11 mouse cellular contexts compared by ENCODE assay signal in genomic region chr15:80623171-80623837, GRCm38 (mm10). TPM values are rescaled to one million over a fixed set of nuclear protein-coding genes. Genes with fewer than 3 reads are reported as not detected.
A peak's percentile ranks its signal among the peaks of the same experiment; 100 is the strongest.
DNase-seq lines count a peak whose midpoint lies in the region; ATAC-seq and TF ChIP-seq lines count a peak whose summit lies in the region.
"Had no signal": no experiment of that assay in that cellular context is flagged by ENCODE, and none has a peak within 500 bp of the region (broad histone marks: within the 10 kb centered on the region; RNA-seq: fewer than 3 reads in every experiment).

No protein-coding gene starts in this region.

- 46% methylated on average over 8 of the region's 8 CpGs for WGBS in midbrain, postnatal 0 days
- 62% methylated on average over 8 of the region's 8 CpGs for WGBS in midbrain, embryonic 16.5 days
- 54% methylated on average over 8 of the region's 8 CpGs for WGBS in intestine, embryonic 16.5 days
- WGBS in stomach, embryonic 15.5 days = 42% methylated on average over 8 of the region's 8 CpGs

- H3K9ac ChIP-seq in midbrain, postnatal 0 days (replicated peaks; ENCODE audit: low read length, poor library complexity, severe bottlenecking) = no peak overlapping the region
- no peak overlapping the region for H3K9ac ChIP-seq in midbrain, embryonic 16.5 days (ENCODE audit: low read depth, low read length)
- no peak overlapping the region for H3K9ac ChIP-seq in intestine, embryonic 16.5 days (ENCODE audit: low read depth, low read length)
- no peak overlapping the region for H3K9ac ChIP-seq in stomach, embryonic 15.5 days
- H3K9ac ChIP-seq: lung, embryonic 15.5 days had no signal

- no peak for TF ChIP-seq CTCF in midbrain, postnatal 0 days (IDR thresholded peaks at IDR 0.05)

- no peak overlapping the region for H3K27ac ChIP-seq in midbrain, postnatal 0 days (ENCODE audit: low read depth, low read length)
- H3K27ac ChIP-seq in midbrain, embryonic 16.5 days (ENCODE audit: low read length) = no peak overlapping the region
- H3K27ac ChIP-seq in intestine, embryonic 16.5 days (ENCODE audit: low read length) = no peak overlapping the region
- H3K27ac ChIP-seq in stomach, embryonic 15.5 days = no peak overlapping the region
- H3K27ac ChIP-seq: lung, embryonic 15.5 days had no signal

- H3K27me3 ChIP-seq in midbrain, postnatal 0 days (ENCODE audit: insufficient read depth, low read length) = no peaks in the 10 kb centered on the region
- H3K27me3 ChIP-seq in midbrain, embryonic 16.5 days (ENCODE audit: control insufficient read depth, insufficient read depth, low read depth, low read length) = no peaks in the 10 kb centered on the region
- no peaks in the 10 kb centered on the region for H3K27me3 ChIP-seq in intestine, embryonic 16.5 days (replicated peaks; ENCODE audit: control insufficient read depth, insufficient read depth, low read length)
- no peaks in the 10 kb centered on the region for H3K27me3 ChIP-seq in stomach, embryonic 15.5 days (replicated peaks)

- no peaks in the 10 kb centered on the region for H3K9me3 ChIP-seq in midbrain, postnatal 0 days (ENCODE audit: low read length)
- H3K9me3 ChIP-seq in midbrain, embryonic 16.5 days (replicated peaks; ENCODE audit: control insufficient read depth, low read length, poor library complexity, severe bottlenecking) = no peaks in the 10 kb centered on the region
- H3K9me3 ChIP-seq in intestine, embryonic 16.5 days (ENCODE audit: control insufficient read depth, low read length) = no peaks in the 10 kb centered on the region
- no peaks in the 10 kb centered on the region for H3K9me3 ChIP-seq in stomach, embryonic 15.5 days
- H3K9me3 ChIP-seq: lung, embryonic 15.5 days had no signal

- H3K4me1 ChIP-seq in midbrain, postnatal 0 days (ENCODE audit: insufficient read depth, low read length) = no peaks in the 10 kb centered on the region; the same call in 1 of the 2 replicates
- H3K4me1 ChIP-seq in midbrain, embryonic 16.5 days (ENCODE audit: control insufficient read depth, insufficient read depth, low read length) = no peaks in the 10 kb centered on the region
- no peaks in the 10 kb centered on the region for H3K4me1 ChIP-seq in intestine, embryonic 16.5 days (ENCODE audit: control insufficient read depth, insufficient read depth, low read length)
- no peaks in the 10 kb centered on the region for H3K4me1 ChIP-seq in stomach, embryonic 15.5 days
- H3K4me1 ChIP-seq: lung, embryonic 15.5 days had no signal

- no peaks in the 10 kb centered on the region for H3K36me3 ChIP-seq in midbrain, postnatal 0 days (ENCODE audit: insufficient read depth, low read length)
- no peaks in the 10 kb centered on the region for H3K36me3 ChIP-seq in midbrain, embryonic 16.5 days (ENCODE audit: control insufficient read depth, insufficient read depth, low read length)
- H3K36me3 ChIP-seq in intestine, embryonic 16.5 days (ENCODE audit: control insufficient read depth, insufficient read depth, low read length) = no peaks in the 10 kb centered on the region
- no peaks in the 10 kb centered on the region for H3K36me3 ChIP-seq in stomach, embryonic 15.5 days
- H3K36me3 ChIP-seq: lung, embryonic 15.5 days had no signal

- H3K4me3 ChIP-seq in midbrain, postnatal 0 days (ENCODE audit: low read depth, low read length) = no peak overlapping the region
- no peak overlapping the region for H3K4me3 ChIP-seq in midbrain, embryonic 16.5 days (ENCODE audit: low read depth, low read length)
- H3K4me3 ChIP-seq in intestine, embryonic 16.5 days (ENCODE audit: low read length) = no peak overlapping the region
- no peak overlapping the region for H3K4me3 ChIP-seq in stomach, embryonic 15.5 days (replicated peaks)
- H3K4me3 ChIP-seq: lung, embryonic 15.5 days had no signal

- ATAC-seq in midbrain, postnatal 0 days (ENCODE audit: low FRiP score) = no peak
- ATAC-seq in midbrain, embryonic 16.5 days = no peak
- ATAC-seq in intestine, embryonic 16.5 days = peak; percentile 65; the same call in 1 of the 2 replicates
- peak; percentile 84; the same call in 1 of the 2 replicates for ATAC-seq in stomach, embryonic 15.5 days (ENCODE audit: insufficient read depth, low FRiP score, low read depth)

- peak; percentile 13 for DNase-seq in adrenal gland, postnatal 25 days
- no peak for DNase-seq in adrenal gland, adult (ENCODE audit: inconsistent age in 2 of 2, low spot score in 1 of 2)
- DNase-seq in midbrain, postnatal 0 days (ENCODE audit: low spot score) = peak; percentile 26
- no peak for DNase-seq in right cerebral cortex, postnatal 14 days
- DNase-seq in gastrocnemius, adult 18-20 months (ENCODE audit: low spot score) = no peak
- DNase-seq: heart, adult 11 months; right cerebral cortex, adult 18-20 months had no signal

- H3K4me2 ChIP-seq in midbrain, postnatal 0 days (ENCODE audit: low read depth, low read length, poor library complexity, severe bottlenecking) = no peak overlapping the region
- no peak overlapping the region for H3K4me2 ChIP-seq in midbrain, embryonic 16.5 days (ENCODE audit: low read length)
- H3K4me2 ChIP-seq in intestine, embryonic 16.5 days (ENCODE audit: low read depth, low read length) = no peak overlapping the region
- no peak overlapping the region for H3K4me2 ChIP-seq in stomach, embryonic 15.5 days
- H3K4me2 ChIP-seq: lung, embryonic 15.5 days had no signal

RNA-seq across cellular contexts. Expression of gene Fam83f, which starts 48.3 kb away (rescaled TPM):
- 0.15 TPM in 1 of 2 replicates, not detected in the other for total RNA-seq in adrenal gland, postnatal 25 days (2021)
- total RNA-seq in midbrain, postnatal 0 days (2014; rRNA removed) = 0.93 and 2.3 TPM in 2 replicates
- 0.48 and 0.65 TPM in 2 replicates for polyA plus RNA-seq in midbrain, postnatal 0 days (2015; fragmentation: Nextera tagmentation; extraction: Ambion mirVana)
- polyA plus RNA-seq in midbrain, embryonic 16.5 days (2015; fragmentation: Nextera tagmentation; extraction: Ambion mirVana) = 0.34 and 0.39 TPM in 2 replicates
- 24.9 and 29.2 TPM in 2 replicates for polyA plus RNA-seq in intestine, embryonic 16.5 days (2015; fragmentation: Nextera tagmentation; extraction: Ambion mirVana)
- polyA plus RNA-seq in stomach, embryonic 15.5 days (2015; fragmentation: Nextera tagmentation; extraction: Ambion mirVana) = 18.7 and 20.7 TPM in 2 replicates
- under 1 TPM; 0.09 to 0.17 TPM for total RNA-seq in gastrocnemius, adult 18-20 months (2021)

RNA-seq across cellular contexts. Expression of gene Grap2, which starts 50.9 kb away (rescaled TPM):
- 0.38 and 0.49 TPM in 2 replicates for total RNA-seq in adrenal gland, postnatal 25 days (2021)
- 0.19 and 0.66 TPM in 2 replicates for total RNA-seq in midbrain, postnatal 0 days (2014; rRNA removed)
- polyA plus RNA-seq in midbrain, postnatal 0 days (2015; fragmentation: Nextera tagmentation; extraction: Ambion mirVana) = 0.07 TPM in 1 of 2 replicates, not detected in the other
- polyA plus RNA-seq in midbrain, embryonic 16.5 days (2015; fragmentation: Nextera tagmentation; extraction: Ambion mirVana) = 0.16 and 0.23 TPM in 2 replicates
- 0.47 and 0.86 TPM in 2 replicates for polyA plus RNA-seq in intestine, embryonic 16.5 days (2015; fragmentation: Nextera tagmentation; extraction: Ambion mirVana)
- polyA plus RNA-seq in stomach, embryonic 15.5 days (2015; fragmentation: Nextera tagmentation; extraction: Ambion mirVana) = 0.83 and 1.3 TPM in 2 replicates
- total RNA-seq in gastrocnemius, adult 18-20 months (2021) = under 1 TPM; 0.18 to 0.31 TPM

RNA-seq across cellular contexts. Expression of gene Enthd1, which starts 58.3 kb away (rescaled TPM):
- total RNA-seq in adrenal gland, postnatal 25 days (2021) = not detected in 2 replicates
- not detected in 2 replicates for total RNA-seq in midbrain, postnatal 0 days (2014; rRNA removed)
- not detected in 2 replicates for polyA plus RNA-seq in midbrain, postnatal 0 days (2015; fragmentation: Nextera tagmentation; extraction: Ambion mirVana)
- polyA plus RNA-seq in midbrain, embryonic 16.5 days (2015; fragmentation: Nextera tagmentation; extraction: Ambion mirVana) = not detected in 2 replicates
- not detected in 2 replicates for polyA plus RNA-seq in intestine, embryonic 16.5 days (2015; fragmentation: Nextera tagmentation; extraction: Ambion mirVana)
- polyA plus RNA-seq in stomach, embryonic 15.5 days (2015; fragmentation: Nextera tagmentation; extraction: Ambion mirVana) = not detected in 2 replicates
- not detected for total RNA-seq in gastrocnemius, adult 18-20 months (2021)
- polyA plus RNA-seq: lung, embryonic 15.5 days had no signal

Comparison
In these comparisons a context has a peak if more than half of its experiments do, and no peak if none do; other contexts are left out.
1. DNase-seq: peak in adrenal gland, postnatal 25 days (single experiment) and midbrain, postnatal 0 days (single experiment); none in adrenal gland, adult (0 of 2), right cerebral cortex, postnatal 14 days (single experiment) and gastrocnemius, adult 18-20 months (single experiment).
2. ATAC-seq: peak in intestine, embryonic 16.5 days (single experiment) and stomach, embryonic 15.5 days (single experiment); none in midbrain, postnatal 0 days (single experiment) and midbrain, embryonic 16.5 days (single experiment).
3. RNA of gene Fam83f, which starts 48.3 kb away (polyA plus RNA-seq): 24.9 to 29.2 TPM in intestine, embryonic 16.5 days and 18.7 to 20.7 TPM in stomach, embryonic 15.5 days; 0.48 to 0.65 TPM in midbrain, postnatal 0 days and 0.34 to 0.39 TPM in midbrain, embryonic 16.5 days; every median in the first group is over 10 times any median in the second.